ENCODE assay signal across 8 mouse cellular contexts in genomic region chr11:61022550-61023391, GRCm38 (mm10). TPM values are rescaled to one million over a fixed set of nuclear protein-coding genes. Genes with fewer than 3 reads are reported as not detected.
DNase-seq lines count a peak whose midpoint lies in the region; ATAC-seq lines count a peak whose summit lies in the region.

Gene Kcnj12 (plus strand): TSS chr11:61022564.

- H3K4me1 ChIP-seq in lung, embryonic 16.5 days (replicated peaks; ENCODE audit: control insufficient read depth, insufficient read depth, low read length): peaks cover 6% of the 10 kb centered on the region; the same call in 1 of the 2 replicates
- no peaks in the 10 kb centered on the region for H3K4me1 ChIP-seq in embryonic facial prominence, embryonic 14.5 days (ENCODE audit: control insufficient read depth, insufficient read depth, low read length)
- peaks cover 24% of the 10 kb centered on the region for H3K4me1 ChIP-seq in heart, embryonic 16.5 days (ENCODE audit: control insufficient read depth, insufficient read depth, low read length)
- no peaks in the 10 kb centered on the region for H3K4me1 ChIP-seq in liver, embryonic 13.5 days (replicated peaks)

- H3K36me3 ChIP-seq in lung, embryonic 16.5 days (ENCODE audit: control insufficient read depth, insufficient read depth, low read length): no peaks in the 10 kb centered on the region
- no peaks in the 10 kb centered on the region for H3K36me3 ChIP-seq in embryonic facial prominence, embryonic 14.5 days (ENCODE audit: control insufficient read depth, insufficient read depth, low read length)
- H3K36me3 ChIP-seq in heart, embryonic 16.5 days (ENCODE audit: control insufficient read depth, insufficient read depth): no peaks in the 10 kb centered on the region
- no peaks in the 10 kb centered on the region for H3K36me3 ChIP-seq in liver, embryonic 13.5 days

- no peak within 1 kb of the TSS for H3K27ac ChIP-seq in lung, embryonic 16.5 days (ENCODE audit: low read length)
- no peak within 1 kb of the TSS for H3K27ac ChIP-seq in embryonic facial prominence, embryonic 14.5 days (replicated peaks; ENCODE audit: low read depth, low read length)
- peak within 1 kb of the TSS; percentile 60 for H3K27ac ChIP-seq in heart, embryonic 16.5 days (ENCODE audit: low read length)
- H3K27ac ChIP-seq in liver, embryonic 13.5 days: no peak within 1 kb of the TSS

- peak within 1 kb of the TSS; percentile 88 for H3K4me2 ChIP-seq in lung, embryonic 16.5 days (ENCODE audit: low read depth, low read length)
- H3K4me2 ChIP-seq in embryonic facial prominence, embryonic 14.5 days (ENCODE audit: low read depth, low read length): peak within 1 kb of the TSS; percentile 97
- H3K4me2 ChIP-seq in heart, embryonic 16.5 days (ENCODE audit: low read depth, low read length): peak within 1 kb of the TSS; percentile 74
- H3K4me2 ChIP-seq in liver, embryonic 13.5 days: peak within 1 kb of the TSS; percentile 62

- H3K4me3 ChIP-seq in lung, embryonic 16.5 days (ENCODE audit: low read length): peak within 1 kb of the TSS; percentile 56
- peak within 1 kb of the TSS; percentile 59 for H3K4me3 ChIP-seq in embryonic facial prominence, embryonic 14.5 days (ENCODE audit: low read depth, low read length)
- H3K4me3 ChIP-seq in heart, embryonic 16.5 days (ENCODE audit: low read length): peak within 1 kb of the TSS; percentile 67
- peak within 1 kb of the TSS; percentile 48 for H3K4me3 ChIP-seq in liver, embryonic 13.5 days (replicated peaks)

- ATAC-seq in lung, embryonic 16.5 days (ENCODE audit: low read depth): 0 out of 2 replicates have a peak, but pooled peaks have one; percentile 23
- 0 out of 2 replicates have a peak, but pooled peaks have one; percentile 20 for ATAC-seq in embryonic facial prominence, embryonic 14.5 days (ENCODE audit: low read depth)
- ATAC-seq in heart, embryonic 16.5 days (replicated peaks; ENCODE audit: extremely low read depth, insufficient read depth, low FRiP score): no peak
- ATAC-seq in liver, embryonic 13.5 days (ENCODE audit: low read depth): no peak
- no peak for ATAC-seq in monocyte, adult 5-6 weeks (replicated peaks; ENCODE audit: insufficient number of reproducible peaks, low FRiP score, low TSS enrichment, poor library complexity, severe bottlenecking)

- peaks cover 50% of the 10 kb centered on the region for H3K27me3 ChIP-seq in lung, embryonic 16.5 days (ENCODE audit: control insufficient read depth, insufficient read depth, low read depth, low read length)
- peaks cover 58% of the 10 kb centered on the region for H3K27me3 ChIP-seq in embryonic facial prominence, embryonic 14.5 days (replicated peaks; ENCODE audit: control insufficient read depth, insufficient read depth, low read length)
- peaks cover 51% of the 10 kb centered on the region for H3K27me3 ChIP-seq in heart, embryonic 16.5 days (ENCODE audit: control insufficient read depth, insufficient read depth, low read length)
- peaks cover 88% of the 10 kb centered on the region for H3K27me3 ChIP-seq in liver, embryonic 13.5 days

- DNase-seq in lung, postnatal 36 days: no peak
- DNase-seq in embryonic facial prominence, embryonic 14.5 days (ENCODE audit: low spot score): no peak
- DNase-seq in liver, embryonic 13.5 days: no peak
- DNase-seq in layer of hippocampus, adult 9-11 months: no peak
- DNase-seq in retina, postnatal 1 day: no peak

- peak within 1 kb of the TSS; percentile 46; the same call in 1 of the 2 replicates for H3K9ac ChIP-seq in lung, embryonic 16.5 days (ENCODE audit: low read length)
- peak within 1 kb of the TSS; percentile 54 for H3K9ac ChIP-seq in embryonic facial prominence, embryonic 14.5 days (ENCODE audit: low read depth, low read length)
- peak within 1 kb of the TSS; percentile 81 for H3K9ac ChIP-seq in heart, embryonic 16.5 days (ENCODE audit: low read length)
- no peak within 1 kb of the TSS for H3K9ac ChIP-seq in liver, embryonic 13.5 days

- H3K9me3 ChIP-seq in lung, embryonic 16.5 days (ENCODE audit: control insufficient read depth, low read length): no peaks in the 10 kb centered on the region
- no peaks in the 10 kb centered on the region for H3K9me3 ChIP-seq in embryonic facial prominence, embryonic 14.5 days (ENCODE audit: control insufficient read depth, low read length)
- no peaks in the 10 kb centered on the region for H3K9me3 ChIP-seq in heart, embryonic 16.5 days (replicated peaks; ENCODE audit: control insufficient read depth, low read length)
- H3K9me3 ChIP-seq in liver, embryonic 13.5 days (replicated peaks): no peaks in the 10 kb centered on the region

- WGBS in lung, embryonic 16.5 days: under 1% methylated on average over 64 of the region's 81 CpGs
- WGBS in embryonic facial prominence, embryonic 14.5 days: under 1% methylated on average over 21 of the region's 81 CpGs
- under 1% methylated on average over 80 of the region's 81 CpGs for WGBS in heart, embryonic 16.5 days
- WGBS in liver, embryonic 13.5 days (ENCODE audit: insufficient replicate concordance): 1% methylated on average over 81 of the region's 81 CpGs

RNA-seq across cellular contexts. Expression of gene Kcnj12, which starts in this region (rescaled TPM):
- 0.41 and 0.67 TPM in 2 replicates for polyA plus RNA-seq in lung, embryonic 16.5 days (2015; fragmentation: Nextera tagmentation; extraction: Ambion mirVana)
- polyA plus RNA-seq in embryonic facial prominence, embryonic 14.5 days (2014; fragmentation: Nextera tagmentation; extraction: Ambion mirVana): 1.5 and 1.6 TPM in 2 replicates
- polyA plus RNA-seq in heart, embryonic 16.5 days (2015; fragmentation: Nextera tagmentation; extraction: Ambion mirVana): 5.7 and 5.9 TPM in 2 replicates
- polyA plus RNA-seq in liver, embryonic 13.5 days (2015; fragmentation: Nextera tagmentation; extraction: Ambion mirVana): 0.10 TPM in 1 of 2 replicates, not detected in the other
- total RNA-seq in monocyte, adult 5-6 weeks (2017): not detected in 3 replicates

Comparison
In these comparisons a context has a peak if more than half of its experiments do, and no peak if none do; other contexts are left out.
1. Peak in ATAC-seq, H3K4me3 ChIP-seq, H3K9ac ChIP-seq and H3K4me2 ChIP-seq in lung, embryonic 16.5 days; RNA of the gene not detected or under 1 TPM.